Mouse (Mus musculus) cerebellum, postnatal 25 days (tissue): ENCODE measurements around the gene Tcl1b3.

ENCODE experiments used
- DNase-seq, 2 experiments: peaks; one replicate each; pipeline ENCODE4 v3.0.0; 2021; ENCODE audit warnings: mixed read lengths in 2 of 2

Gene Tcl1b3

DNA sequence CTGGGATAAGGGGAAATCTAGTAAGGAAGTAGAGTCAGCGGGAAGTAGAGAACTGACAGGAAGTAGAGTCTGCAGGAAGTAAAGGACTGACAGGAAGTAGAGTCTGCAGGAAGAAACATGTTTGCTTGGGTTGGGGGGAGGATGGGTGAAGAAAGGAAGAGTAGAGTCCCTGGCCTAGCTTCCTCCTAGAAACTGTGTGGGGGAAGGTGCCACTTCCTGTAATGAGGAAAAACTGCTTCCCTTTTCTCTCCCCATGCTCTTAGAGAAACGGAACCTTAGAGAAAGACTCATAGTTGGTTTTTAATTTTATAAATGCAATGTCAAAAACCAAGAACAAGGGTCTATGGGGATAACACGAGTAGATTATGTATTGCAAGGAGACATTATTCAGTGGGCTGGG, 44.2 kb downstream of the Tcl1b3 start:
- no peak for DNase-seq

DNA sequence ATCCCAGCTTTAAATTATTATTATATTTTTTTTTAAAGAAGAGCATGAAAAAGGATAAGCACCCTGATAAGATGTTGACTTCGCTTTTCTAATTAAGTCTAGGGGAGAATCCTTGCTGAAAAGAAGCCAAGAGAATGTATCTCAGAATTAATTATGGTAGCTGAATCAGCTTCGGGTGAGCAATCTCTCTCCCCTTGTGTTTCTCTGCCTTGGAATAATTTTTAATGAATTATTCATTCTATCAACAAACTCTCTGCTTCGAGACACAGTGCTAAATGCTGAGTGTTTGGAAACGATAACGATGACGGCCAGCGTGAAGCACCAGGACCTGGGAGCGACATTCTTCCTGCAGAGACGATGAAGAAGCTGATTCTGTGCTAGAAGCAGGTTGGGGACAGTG, 48.2 kb downstream of the Tcl1b3 start:
- no peak for DNase-seq
